Mouse (Mus musculus): ENCODE data around the gene Afp. TPM values are rescaled to one million over a fixed set of nuclear protein-coding genes. Genes with fewer than 3 reads are reported as not detected.

The Afp gene
- 0.05 and 0.14 TPM in 2 replicates for polyA plus RNA-seq (2012; rRNA removed)

GRCm38 (mm10) chr5:90490518-90490917 is at the start of gene Afp:
TSS of gene Afp (plus strand) at chr5:90490737.
- no peak for DNase-seq (ENCODE audit: low read depth)

DNA sequence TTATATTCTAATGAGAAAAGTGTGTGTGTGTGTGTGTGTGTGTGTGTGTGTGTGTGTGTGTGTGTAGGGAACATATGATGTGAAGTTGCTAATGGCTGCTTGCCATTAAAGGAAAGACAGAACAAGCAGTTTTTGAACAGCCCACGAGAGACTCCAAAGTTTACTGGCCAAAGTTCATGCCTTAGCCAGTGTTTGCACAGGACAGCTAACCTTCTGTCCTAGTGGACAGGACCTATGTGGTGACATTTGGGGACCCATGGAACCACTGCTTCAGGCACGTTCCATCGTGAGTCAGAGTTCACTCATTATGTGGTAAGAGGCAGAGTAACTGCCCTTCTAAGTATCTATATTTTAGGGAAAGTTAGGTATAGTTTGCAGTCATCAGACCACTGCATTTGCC is 43.0 kb upstream of the Afp start:
- DNase-seq (ENCODE audit: low read depth) = no peak

GRCm38 (mm10) chr5:90449961-90450360 is 40.6 kb upstream of the Afp start:
- DNase-seq (ENCODE audit: low read depth) = no peak

GRCm38 (mm10) chr5:90452711-90453110 is 37.8 kb upstream of the Afp start:
- DNase-seq (ENCODE audit: low read depth) = no peak

- no peak for DNase-seq (ENCODE audit: low read depth)
These were observed 33.3 kb upstream of the Afp start for GRCm38 (mm10) chr5:90457241-90457640.

DNA sequence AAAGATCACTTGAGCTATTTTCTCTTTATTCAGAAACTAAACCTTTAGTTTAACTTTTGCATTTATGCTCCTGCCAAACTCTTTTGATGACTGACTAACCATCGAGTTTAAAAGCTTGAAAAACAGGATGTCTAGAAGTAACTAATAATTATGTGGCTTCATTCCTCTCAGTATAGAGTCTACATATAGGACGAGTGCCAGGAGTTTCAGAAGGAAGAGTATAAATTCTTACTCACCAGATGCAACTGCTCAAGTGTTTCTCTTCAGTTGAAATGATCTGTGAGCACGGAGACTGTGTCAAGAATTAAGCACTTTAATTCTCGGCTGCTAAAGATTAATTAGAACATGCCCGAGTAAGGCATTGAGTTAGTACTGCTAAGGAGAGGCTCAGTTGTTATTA is 31.8 kb upstream of the Afp start:
- no peak for DNase-seq (ENCODE audit: low read depth)

- DNase-seq (ENCODE audit: low read depth) = no peak
These were observed 29.9 kb upstream of the Afp start, which contains the start of gene Alb for GRCm38 (mm10) chr5:90460619-90461018. TSS of gene Alb (plus strand) at chr5:90460897.

GRCm38 (mm10) chr5:90466806-90467205 is 23.7 kb upstream of the Afp start:
- DNase-seq (ENCODE audit: low read depth) = no peak

DNA sequence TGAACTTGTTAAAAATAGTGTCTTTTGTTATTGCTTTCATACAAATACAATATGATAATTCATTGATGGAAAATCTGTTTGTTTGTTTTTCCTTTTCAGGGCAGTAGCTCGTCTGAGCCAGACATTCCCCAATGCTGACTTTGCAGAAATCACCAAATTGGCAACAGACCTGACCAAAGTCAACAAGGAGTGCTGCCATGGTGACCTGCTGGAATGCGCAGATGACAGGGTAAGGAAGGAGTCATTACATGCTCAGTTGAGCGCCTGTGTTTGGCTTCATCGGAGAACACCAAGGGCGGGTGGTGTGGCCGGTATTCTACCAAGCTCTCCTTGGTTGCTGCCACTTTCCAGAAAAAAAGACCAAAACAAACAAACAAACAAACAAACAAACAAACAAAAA is 23.3 kb upstream of the Afp start:
- DNase-seq (ENCODE audit: low read depth) = no peak

- no peak for DNase-seq (ENCODE audit: low read depth)
These were observed 19.7 kb upstream of the Afp start for GRCm38 (mm10) chr5:90470836-90471235.

DNA sequence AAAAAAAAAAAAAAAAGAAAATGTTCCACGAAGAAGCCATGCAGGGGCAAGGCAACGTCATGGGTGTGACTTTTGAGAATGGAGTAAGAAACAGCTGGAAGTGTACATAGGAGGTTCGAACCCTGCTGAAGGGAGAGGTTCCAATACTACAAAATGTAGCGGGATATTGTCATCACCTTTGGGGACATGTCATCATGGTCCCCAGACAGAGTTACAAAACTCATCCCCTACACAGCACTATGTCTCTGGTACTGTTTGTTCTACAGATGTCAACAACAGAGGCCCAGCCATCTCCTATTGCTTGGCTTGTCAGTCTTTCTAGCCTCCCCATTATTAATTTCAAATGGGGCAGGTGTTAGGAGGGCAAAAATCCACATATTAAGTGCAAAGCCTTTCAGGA is 16.6 kb upstream of the Afp start:
- no peak for DNase-seq (ENCODE audit: low read depth)

DNA sequence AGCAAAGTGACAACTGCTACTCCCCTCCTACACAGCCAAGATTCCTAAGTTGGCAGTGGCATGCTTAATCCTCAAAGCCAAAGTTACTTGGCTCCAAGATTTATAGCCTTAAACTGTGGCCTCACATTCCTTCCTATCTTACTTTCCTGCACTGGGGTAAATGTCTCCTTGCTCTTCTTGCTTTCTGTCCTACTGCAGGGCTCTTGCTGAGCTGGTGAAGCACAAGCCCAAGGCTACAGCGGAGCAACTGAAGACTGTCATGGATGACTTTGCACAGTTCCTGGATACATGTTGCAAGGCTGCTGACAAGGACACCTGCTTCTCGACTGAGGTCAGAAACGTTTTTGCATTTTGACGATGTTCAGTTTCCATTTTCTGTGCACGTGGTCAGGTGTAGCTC is 16.2 kb upstream of the Afp start:
- no peak for DNase-seq (ENCODE audit: low read depth)

DNA sequence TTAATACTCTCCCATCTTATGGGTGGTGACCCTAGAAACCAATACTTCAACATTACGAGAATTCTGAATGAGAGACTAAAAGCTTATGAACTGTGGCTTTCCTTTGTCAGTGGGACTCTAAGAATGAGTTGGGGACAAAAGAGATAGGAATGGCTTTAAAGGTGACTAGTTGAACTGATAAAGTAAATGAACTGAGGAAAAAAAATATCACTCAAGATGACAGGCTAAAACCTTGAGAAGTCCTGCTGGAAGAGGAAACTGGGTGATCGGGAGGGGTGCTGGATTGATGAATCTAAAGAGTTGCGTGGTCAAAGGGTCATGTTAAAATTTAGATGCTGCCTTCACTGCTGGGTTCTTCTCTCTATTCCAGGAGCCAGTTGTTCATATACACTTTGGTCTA is 13.8 kb upstream of the Afp start:
- DNase-seq (ENCODE audit: low read depth) = no peak

DNA sequence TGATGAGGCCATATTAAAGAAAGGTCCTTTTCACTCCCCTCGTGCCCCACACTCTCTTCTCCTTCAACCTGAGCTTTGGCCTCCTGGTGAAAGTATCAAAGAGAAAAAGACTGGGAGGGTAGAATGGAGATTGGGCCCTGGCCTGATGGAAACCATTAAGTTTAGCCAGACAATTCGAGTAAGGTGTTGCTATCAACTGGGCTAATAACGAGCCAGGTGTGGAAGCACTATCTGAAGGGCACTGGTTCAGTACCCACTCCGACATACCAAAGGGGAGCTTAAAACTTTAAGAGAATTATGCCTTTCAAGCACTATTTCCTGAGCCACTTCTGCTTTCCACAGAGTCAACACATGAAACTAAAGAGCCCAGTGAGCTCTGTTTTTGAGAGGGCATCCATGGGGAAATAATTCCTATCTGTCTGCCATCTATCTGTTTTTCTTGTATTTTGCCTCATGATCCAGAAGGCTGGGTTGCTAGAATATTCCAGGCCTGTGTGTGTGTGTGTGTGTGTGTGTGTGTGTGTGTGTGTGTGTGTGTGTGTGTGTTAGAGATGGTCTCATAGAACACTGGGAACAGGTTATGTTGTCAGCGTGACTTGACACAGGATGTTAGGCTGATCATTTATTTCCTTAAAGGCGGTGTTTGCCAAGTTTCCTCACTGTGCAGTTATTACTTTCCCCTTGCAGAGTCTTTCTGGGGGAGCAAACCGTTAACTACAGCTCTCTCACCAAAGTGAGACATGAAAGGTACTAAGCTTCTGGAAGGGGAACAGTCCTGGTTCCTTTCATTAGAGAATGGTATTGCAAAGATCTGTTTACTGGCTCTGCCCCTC is 13.0 kb upstream of the Afp start:
- no peak for DNase-seq (ENCODE audit: low read depth)

GRCm38 (mm10) chr5:90478886-90479285 is 11.7 kb upstream of the Afp start:
- no peak for DNase-seq (ENCODE audit: low read depth)

GRCm38 (mm10) chr5:90485597-90485996 is 4.9 kb upstream of the Afp start:
- DNase-seq (ENCODE audit: low read depth) = no peak

- no peak for DNase-seq (ENCODE audit: low read depth)
These were observed 2.2 kb upstream of the Afp start for GRCm38 (mm10) chr5:90488323-90488722.

DNA sequence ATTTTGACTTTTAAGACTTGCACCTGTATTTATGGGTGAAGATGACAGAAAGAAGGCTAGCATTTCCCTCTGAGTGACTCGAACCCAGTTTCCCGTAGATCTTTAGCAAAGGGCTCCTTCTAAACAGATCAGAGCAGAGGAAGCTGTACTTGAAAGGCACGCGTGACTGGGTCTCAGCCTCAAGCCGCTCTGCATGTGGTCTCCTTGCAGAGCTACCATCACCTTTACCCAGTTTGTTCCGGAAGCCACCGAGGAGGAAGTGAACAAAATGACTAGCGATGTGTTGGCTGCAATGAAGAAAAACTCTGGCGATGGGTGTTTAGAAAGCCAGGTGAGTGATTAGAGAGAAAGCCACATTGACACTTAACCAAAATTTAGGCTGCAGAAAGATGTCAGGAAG is 1.9 kb downstream of the Afp start:
- no peak for DNase-seq (ENCODE audit: low read depth)

GRCm38 (mm10) chr5:90494308-90494707 is 3.8 kb downstream of the Afp start:
- no peak for DNase-seq (ENCODE audit: low read depth)

DNA sequence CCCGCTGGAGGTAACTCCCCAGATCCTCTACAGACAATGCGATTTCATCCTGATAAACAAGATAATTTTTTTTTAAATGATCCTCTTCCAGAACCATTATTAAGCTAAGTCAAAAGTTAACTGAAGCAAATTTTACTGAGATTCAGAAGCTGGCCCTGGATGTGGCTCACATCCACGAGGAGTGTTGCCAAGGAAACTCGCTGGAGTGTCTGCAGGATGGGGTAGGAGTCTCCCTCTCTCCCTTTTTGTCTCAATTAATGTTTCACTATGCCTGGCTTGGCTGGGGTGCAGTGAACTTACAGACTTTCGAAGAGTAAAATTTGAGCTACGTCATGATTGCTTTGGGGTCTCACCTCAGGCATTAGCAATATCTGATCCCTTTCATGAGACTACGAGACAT is 9.0 kb downstream of the Afp start:
- no peak for DNase-seq (ENCODE audit: low read depth)

- DNase-seq (ENCODE audit: low read depth) = peak; percentile 2
These were observed 10.2 kb downstream of the Afp start for GRCm38 (mm10) chr5:90500714-90501113.

DNA sequence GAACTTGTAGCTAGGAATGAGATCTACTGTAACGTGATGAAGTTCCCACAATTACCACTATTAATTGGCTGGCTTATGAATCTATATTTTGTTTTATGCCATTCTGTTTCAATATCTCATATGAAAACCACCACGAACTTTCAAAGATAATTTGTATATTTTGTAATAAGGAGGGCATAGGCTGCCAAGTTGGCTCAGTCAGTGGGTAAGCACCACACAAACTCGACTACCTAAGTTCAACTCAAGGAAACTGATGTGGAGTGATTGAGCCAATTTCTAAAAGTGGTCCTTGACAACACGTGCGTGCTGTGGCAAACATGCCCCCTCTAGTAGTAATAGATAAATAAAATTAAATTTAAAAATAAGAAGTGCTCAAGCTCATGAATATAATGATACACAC is 11.2 kb downstream of the Afp start:
- DNase-seq (ENCODE audit: low read depth) = no peak

DNA sequence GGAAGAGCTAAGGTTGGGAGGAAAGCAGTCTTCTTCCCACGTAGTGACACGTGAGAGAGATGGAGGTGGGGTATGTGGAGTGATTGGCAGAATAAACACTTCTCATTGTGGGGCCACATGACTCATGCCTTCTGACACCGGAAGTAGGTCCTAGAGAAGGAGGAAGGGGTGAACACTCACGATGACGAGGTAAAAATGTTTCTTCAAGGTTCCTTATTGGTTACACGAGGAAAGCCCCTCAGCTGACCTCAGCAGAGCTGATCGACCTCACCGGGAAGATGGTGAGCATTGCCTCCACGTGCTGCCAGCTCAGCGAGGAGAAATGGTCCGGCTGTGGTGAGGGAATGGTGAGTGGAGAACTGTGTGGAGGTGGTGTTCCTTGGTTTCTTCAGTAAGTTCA is 14.2 kb downstream of the Afp start:
- DNase-seq (ENCODE audit: low read depth) = no peak

- no peak for DNase-seq (ENCODE audit: low read depth)
These were observed 16.0 kb downstream of the Afp start for GRCm38 (mm10) chr5:90506507-90506906.

Measured in gonadal fat pad, adult 2 months (tissue).